Mouse (Mus musculus) embryonic facial prominence, embryonic 13.5 days (tissue): ENCODE measurements around the gene Pdcd1lg2. TPM values are rescaled to one million over a fixed set of nuclear protein-coding genes. Genes with fewer than 3 reads are reported as not detected.
"Not testable (repeated sequence)": the region's sequence is repeated elsewhere in the genome, so short reads cannot be mapped to it uniquely, and the experiment has no call there.

Experiments used
- ATAC-seq: fragments of 200-750 bp; cut with Nextera tagmentation; 2 replicates; pipeline ENCODE4 v1.8.0; 2017; ENCODE audit warnings: low read depth; ENCODE audit not compliant: insufficient number of reproducible peaks, insufficient read depth, low FRiP score, low TSS enrichment
- H3K27ac ChIP-seq: fragments of 300-500 bp; sonication (generic); 2 replicates; pipeline ENCODE4 v1.5.1; 2015; ENCODE audit warnings: moderate library complexity, mild to moderate bottlenecking, inconsistent platforms
- H3K27me3 ChIP-seq: fragments of 300-500 bp; sonication (generic); 2 replicates; pipeline ENCODE4 v1.6.1; 2015; ENCODE audit warnings: mild to moderate bottlenecking, inconsistent platforms
- H3K36me3 ChIP-seq: fragments of 300-500 bp; sonication (generic); 2 replicates; pipeline ENCODE4 v1.6.1; 2015; ENCODE audit warnings: mild to moderate bottlenecking, inconsistent platforms
- H3K4me1 ChIP-seq: fragments of 300-500 bp; sonication (generic); 2 replicates; pipeline ENCODE4 v1.6.1; 2015; ENCODE audit warnings: inconsistent platforms
- H3K4me2 ChIP-seq: fragments of 300-500 bp; sonication (generic); 2 replicates; pipeline ENCODE4 v1.6.1; 2015; ENCODE audit warnings: moderate library complexity, mild to moderate bottlenecking, inconsistent platforms
- H3K4me3 ChIP-seq: fragments of 300-500 bp; sonication (generic); 2 replicates; pipeline ENCODE4 v1.5.1; 2015; ENCODE audit warnings: mild to moderate bottlenecking, inconsistent platforms
- H3K9ac ChIP-seq: fragments of 300-500 bp; sonication (generic); 2 replicates; pipeline ENCODE4 v1.6.1; 2015; ENCODE audit warnings: mild to moderate bottlenecking, inconsistent platforms
- H3K9me3 ChIP-seq: fragments of 300-500 bp; sonication (generic); 2 replicates; pipeline ENCODE4 v1.6.1; 2016; ENCODE audit warnings: inconsistent platforms
- WGBS: fragments of 180-500 bp; shearing (Covaris S2); methylation state at CpG from one replicate; pipeline ENCODE4 v1.1.7; 2015; ENCODE audit warnings: mixed read lengths; 5-methylcytosine and 5-hydroxymethylcytosine counted together
- polyA plus RNA-seq: library from polyadenylated mRNA; unstranded; fragments of >200 nt; fragmentation: Nextera tagmentation; extraction: Ambion mirVana; gene quantifications from 2 replicates; pipeline ENCODE4 v1.2.1, GENCODE M21; 2015

Gene Pdcd1lg2
- polyA plus RNA-seq, 1 experiment from 2014 or later = not detected

GRCm38 (mm10) chr19:29405388-29405787 is 5.3 kb upstream of the Pdcd1lg2 start:
- peaks cover 38% of the 10 kb centered on the region for H3K4me1 ChIP-seq
- H3K9ac ChIP-seq = no peak overlapping the region
- WGBS = 26% methylated on average over 2 of the region's 2 CpGs
- no peak overlapping the region for H3K4me2 ChIP-seq
- no peak for ATAC-seq
- no peaks in the 10 kb centered on the region for H3K36me3 ChIP-seq
- no peak overlapping the region for H3K27ac ChIP-seq
- no peaks in the 10 kb centered on the region for H3K9me3 ChIP-seq
- H3K4me3 ChIP-seq = no peak overlapping the region
- H3K27me3 ChIP-seq = no peaks in the 10 kb centered on the region

GRCm38 (mm10) chr19:29406042-29407017 is 4.4 kb upstream of the Pdcd1lg2 start:
- peak overlapping the region; percentile 5; the same call in 1 of the 2 replicates for H3K4me2 ChIP-seq
- no peak overlapping the region for H3K9ac ChIP-seq
- no peak overlapping the region for H3K4me3 ChIP-seq
- H3K27ac ChIP-seq = peak overlapping the region; percentile 3
- no peaks in the 10 kb centered on the region for H3K36me3 ChIP-seq
- H3K4me1 ChIP-seq = peaks cover 45% of the 10 kb centered on the region
- ATAC-seq = peak; percentile 45; the same call in 1 of the 2 replicates
- 39% methylated on average over 18 of the region's 18 CpGs for WGBS
- H3K27me3 ChIP-seq = no peaks in the 10 kb centered on the region
- no peaks in the 10 kb centered on the region for H3K9me3 ChIP-seq

- Histone ChIP-seq H3K4me2 (peak overlapping the region; percentile 16; the same call in 1 of the 2 replicates), H3K27me3 (no peaks in the 10 kb centered on the region), H3K9ac (no peak overlapping the region), H3K4me3 (no peak overlapping the region), H3K4me1 (peaks cover 30% of the 10 kb centered on the region), H3K36me3 (no peaks in the 10 kb centered on the region), H3K27ac (peak overlapping the region; percentile 98), H3K9me3 (no peaks in the 10 kb centered on the region)
- peak; percentile 91 for ATAC-seq
- WGBS = 19% methylated on average over 6 of the region's 6 CpGs
Measured at GRCm38 (mm10) chr19:29412476-29413420, 2.0 kb downstream of the Pdcd1lg2 start.

- no peak overlapping the region for H3K9ac ChIP-seq
- peaks cover 19% of the 10 kb centered on the region for H3K4me1 ChIP-seq
- no peak overlapping the region for H3K4me2 ChIP-seq
- H3K9me3 ChIP-seq = no peaks in the 10 kb centered on the region
- no peaks in the 10 kb centered on the region for H3K27me3 ChIP-seq
- H3K4me3 ChIP-seq = no peak overlapping the region
- H3K27ac ChIP-seq = no peak overlapping the region
- ATAC-seq = no peak
- WGBS = 81% methylated on average over 3 of the region's 3 CpGs
- no peaks in the 10 kb centered on the region for H3K36me3 ChIP-seq
Measured at GRCm38 (mm10) chr19:29414513-29414912, 3.8 kb downstream of the Pdcd1lg2 start.

GRCm38 (mm10) chr19:29414917-29415316 is 4.2 kb downstream of the Pdcd1lg2 start:
- not testable (repeated sequence) for H3K4me2 ChIP-seq, H3K36me3 ChIP-seq, H3K9me3 ChIP-seq, H3K9ac ChIP-seq, ATAC-seq, H3K4me3 ChIP-seq, H3K27ac ChIP-seq, H3K27me3 ChIP-seq
- H3K4me1 ChIP-seq = peaks cover 18% of the 10 kb centered on the region

- Histone ChIP-seq H3K4me1 (peaks cover 10% of the 10 kb centered on the region), H3K27me3 (no peaks in the 10 kb centered on the region), H3K4me3 (no peak overlapping the region), H3K9me3 (no peaks in the 10 kb centered on the region), H3K4me2 (no peak overlapping the region), H3K27ac (no peak overlapping the region), H3K36me3 (no peaks in the 10 kb centered on the region), H3K9ac (no peak overlapping the region)
- no peak for ATAC-seq
- WGBS = 63% methylated on average over 3 of the region's 3 CpGs
Measured at GRCm38 (mm10) chr19:29416393-29416902, 5.7 kb downstream of the Pdcd1lg2 start.

- H3K27me3 ChIP-seq = no peaks in the 10 kb centered on the region
- peaks cover 10% of the 10 kb centered on the region for H3K4me1 ChIP-seq
- no peak overlapping the region for H3K4me3 ChIP-seq
- no peaks in the 10 kb centered on the region for H3K9me3 ChIP-seq
- no peaks in the 10 kb centered on the region for H3K36me3 ChIP-seq
- no peak overlapping the region for H3K4me2 ChIP-seq
- no peak overlapping the region for H3K9ac ChIP-seq
- no peak for ATAC-seq
- no peak overlapping the region for H3K27ac ChIP-seq
- 64% methylated on average over 2 of the region's 2 CpGs for WGBS
Measured at GRCm38 (mm10) chr19:29417188-29417587, 6.5 kb downstream of the Pdcd1lg2 start.

GRCm38 (mm10) chr19:29417894-29418293 is 7.2 kb downstream of the Pdcd1lg2 start:
- Histone ChIP-seq H3K4me3 (no peak overlapping the region), H3K9ac (no peak overlapping the region), H3K4me2 (no peak overlapping the region), H3K27ac (no peak overlapping the region), H3K27me3 (no peaks in the 10 kb centered on the region), H3K4me1 (peaks cover 10% of the 10 kb centered on the region), H3K36me3 (no peaks in the 10 kb centered on the region), H3K9me3 (no peaks in the 10 kb centered on the region)
- ATAC-seq = no peak
- WGBS = 84% methylated on average over 2 of the region's 2 CpGs

- no peak for ATAC-seq
- no peak overlapping the region for H3K9ac ChIP-seq
- H3K27ac ChIP-seq = no peak overlapping the region
- H3K36me3 ChIP-seq = no peaks in the 10 kb centered on the region
- no peaks in the 10 kb centered on the region for H3K27me3 ChIP-seq
- H3K4me2 ChIP-seq = no peak overlapping the region
- H3K4me1 ChIP-seq = peaks cover 2% of the 10 kb centered on the region
- H3K9me3 ChIP-seq = no peaks in the 10 kb centered on the region
- 52% methylated on average over 9 of the region's 9 CpGs for WGBS
- no peak overlapping the region for H3K4me3 ChIP-seq
Measured at GRCm38 (mm10) chr19:29418661-29419115, 8.0 kb downstream of the Pdcd1lg2 start.

- Histone ChIP-seq H3K4me2 (no peak overlapping the region), H3K9ac (no peak overlapping the region), H3K9me3 (no peaks in the 10 kb centered on the region), H3K4me3 (no peak overlapping the region), H3K36me3 (no peaks in the 10 kb centered on the region), H3K27ac (no peak overlapping the region; the same call in 1 of the 2 replicates), H3K4me1 (no peaks in the 10 kb centered on the region), H3K27me3 (no peaks in the 10 kb centered on the region)
- ATAC-seq = no peak
- 51% methylated on average over 3 of the region's 3 CpGs for WGBS
Measured at GRCm38 (mm10) chr19:29419506-29419905, 8.8 kb downstream of the Pdcd1lg2 start.

GRCm38 (mm10) chr19:29419946-29420345 is 9.2 kb downstream of the Pdcd1lg2 start:
- H3K4me2 ChIP-seq = no peak overlapping the region
- H3K27ac ChIP-seq = no peak overlapping the region
- no peaks in the 10 kb centered on the region for H3K4me1 ChIP-seq
- H3K27me3 ChIP-seq = no peaks in the 10 kb centered on the region
- no peaks in the 10 kb centered on the region for H3K9me3 ChIP-seq
- no peak overlapping the region for H3K4me3 ChIP-seq
- H3K36me3 ChIP-seq = no peaks in the 10 kb centered on the region
- H3K9ac ChIP-seq = no peak overlapping the region
- ATAC-seq = no peak
